Mouse (Mus musculus): ENCODE measurements around the gene Ctsf. TPM values are rescaled to one million over a fixed set of nuclear protein-coding genes. Genes with fewer than 3 reads are reported as not detected.
"Not testable (repeated sequence)": the region's sequence is repeated elsewhere in the genome, so short reads cannot be mapped to it uniquely, and the experiment has no call there.

The Ctsf gene
- polyA plus RNA-seq, 1 experiment from 2014 or later = 21.4 TPM

- H3K27ac ChIP-seq = no peak overlapping the region
- H3K4me3 ChIP-seq = no peak overlapping the region
- no peak for DNase-seq (ENCODE audit: extremely low spot score, low spot score)
- peaks cover 20% of the 10 kb centered on the region for H3K4me1 ChIP-seq
- peaks cover 15% of the 10 kb centered on the region for H3K27me3 ChIP-seq (ENCODE audit: poor library complexity, severe bottlenecking)
- 85% methylated on average over 6 of the region's 6 CpGs for WGBS
- H3K9me3 ChIP-seq = 0 out of 2 replicates have a peak, but pooled peaks cover 3% of the 10 kb centered on the region
- H3K36me3 ChIP-seq (replicated peaks) = peaks cover 4% of the 10 kb centered on the region; the same call in 1 of the 2 replicates
Measured at GRCm38 (mm10) chr19:4859081-4859480, 4.2 kb downstream of the Ctsf start.

- Histone ChIP-seq H3K9me3 (0 out of 2 replicates have a peak, but pooled peaks cover 3% of the 10 kb centered on the region), H3K27ac (no peak overlapping the region), H3K36me3 (replicated peaks) (peaks cover 4% of the 10 kb centered on the region; the same call in 1 of the 2 replicates), H3K27me3 (ENCODE audit: poor library complexity, severe bottlenecking) (peaks cover 22% of the 10 kb centered on the region; the same call in 1 of the 2 replicates), H3K4me3 (no peak overlapping the region), H3K4me1 (peaks cover 4% of the 10 kb centered on the region)
- DNase-seq (ENCODE audit: extremely low spot score, low spot score) = no peak
- WGBS = 91% methylated on average over 6 of the region's 6 CpGs
Measured at GRCm38 (mm10) chr19:4863048-4863447, 8.1 kb downstream of the Ctsf start.

- peaks cover 22% of the 10 kb centered on the region; the same call in 1 of the 2 replicates for H3K27me3 ChIP-seq (ENCODE audit: poor library complexity, severe bottlenecking)
- H3K9me3 ChIP-seq = 0 out of 2 replicates have a peak, but pooled peaks cover 3% of the 10 kb centered on the region
- peaks cover 4% of the 10 kb centered on the region for H3K4me1 ChIP-seq
- 9% methylated on average over 17 of the region's 17 CpGs for WGBS
- no peaks in the 10 kb centered on the region for H3K36me3 ChIP-seq (replicated peaks)
- H3K4me3 ChIP-seq = no peak overlapping the region
- H3K27ac ChIP-seq = no peak overlapping the region
- no peak for DNase-seq (ENCODE audit: extremely low spot score, low spot score)
Measured at GRCm38 (mm10) chr19:4865147-4865546, 10.2 kb downstream of the Ctsf start.

GRCm38 (mm10) chr19:4874613-4875012, 19.7 kb downstream of the Ctsf start:
- DNase-seq (ENCODE audit: extremely low spot score, low spot score); H3K4me3 ChIP-seq: not testable (repeated sequence)
- 93% methylated on average over 1 of the region's 1 CpGs for WGBS

GRCm38 (mm10) chr19:4876241-4876640, 21.3 kb downstream of the Ctsf start:
- Histone ChIP-seq H3K9me3 (no peaks in the 10 kb centered on the region), H3K27me3 (ENCODE audit: poor library complexity, severe bottlenecking) (peaks cover 14% of the 10 kb centered on the region), H3K4me1 (peaks cover 39% of the 10 kb centered on the region), H3K4me3 (no peak overlapping the region), H3K27ac (no peak overlapping the region), H3K36me3 (replicated peaks) (no peaks in the 10 kb centered on the region)
- 66% methylated on average over 3 of the region's 4 CpGs for WGBS
- no peak for DNase-seq (ENCODE audit: extremely low spot score, low spot score)

More at GRCm38 (mm10) chr19:4874613-4875012, 19.7 kb downstream of the Ctsf start:
- not testable (repeated sequence) for H3K9me3 ChIP-seq; H3K36me3 ChIP-seq (replicated peaks); H3K27ac ChIP-seq
- H3K27me3 ChIP-seq (ENCODE audit: poor library complexity, severe bottlenecking) = peaks cover 14% of the 10 kb centered on the region
- peaks cover 32% of the 10 kb centered on the region for H3K4me1 ChIP-seq

- no peaks in the 10 kb centered on the region for H3K9me3 ChIP-seq
- H3K36me3 ChIP-seq (replicated peaks) = no peaks in the 10 kb centered on the region
- H3K27ac ChIP-seq = no peak overlapping the region
- DNase-seq (ENCODE audit: extremely low spot score, low spot score) = no peak
- 74% methylated on average over 3 of the region's 3 CpGs for WGBS
- H3K4me1 ChIP-seq = peaks cover 39% of the 10 kb centered on the region
- peaks cover 14% of the 10 kb centered on the region for H3K27me3 ChIP-seq (ENCODE audit: poor library complexity, severe bottlenecking)
- 0 out of 2 replicates have a peak overlapping the region, but pooled peaks have one; percentile 80 for H3K4me3 ChIP-seq
Measured at GRCm38 (mm10) chr19:4876755-4877154, 21.8 kb downstream of the Ctsf start.

- peak within 1 kb of the TSS; percentile 80 for H3K4me3 ChIP-seq
- peaks cover 14% of the 10 kb centered on the region for H3K27me3 ChIP-seq (ENCODE audit: poor library complexity, severe bottlenecking)
- peak; percentile 35 for DNase-seq (ENCODE audit: extremely low spot score, low spot score)
- no peaks in the 10 kb centered on the region for H3K36me3 ChIP-seq (replicated peaks)
- no peaks in the 10 kb centered on the region for H3K9me3 ChIP-seq
- peaks cover 39% of the 10 kb centered on the region for H3K4me1 ChIP-seq
- peak within 1 kb of the TSS; percentile 85 for H3K27ac ChIP-seq
- WGBS = 3% methylated on average over 17 of the region's 17 CpGs
Measured at GRCm38 (mm10) chr19:4877785-4878184, 22.9 kb downstream of the Ctsf start, which contains the start of gene Actn3. TSS of gene Actn3 (minus strand) at chr19:4877909.

- H3K4me3 ChIP-seq = peak within 1 kb of the TSS; percentile 80
- H3K27ac ChIP-seq = peak within 1 kb of the TSS; percentile 85
- WGBS = 2% methylated on average over 52 of the region's 52 CpGs
- DNase-seq (ENCODE audit: extremely low spot score, low spot score) = peak; percentile 95
- H3K4me1 ChIP-seq = peaks cover 39% of the 10 kb centered on the region
- H3K36me3 ChIP-seq (replicated peaks) = 0 out of 2 replicates have a peak, but pooled peaks cover 3% of the 10 kb centered on the region
- H3K27me3 ChIP-seq (ENCODE audit: poor library complexity, severe bottlenecking) = peaks cover 14% of the 10 kb centered on the region
- no peaks in the 10 kb centered on the region for H3K9me3 ChIP-seq
Measured at GRCm38 (mm10) chr19:4878405-4879323, 23.7 kb downstream of the Ctsf start, which contains the start of gene Zdhhc24. TSS of gene Zdhhc24 (plus strand) at chr19:4878668.

- Histone ChIP-seq H3K27ac (no peak overlapping the region), H3K4me1 (peaks cover 39% of the 10 kb centered on the region), H3K9me3 (no peaks in the 10 kb centered on the region), H3K27me3 (ENCODE audit: poor library complexity, severe bottlenecking) (peaks cover 14% of the 10 kb centered on the region), H3K4me3 (peak overlapping the region; percentile 80), H3K36me3 (replicated peaks) (0 out of 2 replicates have a peak, but pooled peaks cover 3% of the 10 kb centered on the region)
- WGBS = 70% methylated on average over 10 of the region's 10 CpGs
- no peak for DNase-seq (ENCODE audit: extremely low spot score, low spot score)
Measured at GRCm38 (mm10) chr19:4879324-4879703, 24.4 kb downstream of the Ctsf start.

- H3K27ac ChIP-seq = no peak overlapping the region
- DNase-seq (ENCODE audit: extremely low spot score, low spot score) = no peak
- H3K36me3 ChIP-seq (replicated peaks) = peaks cover 5% of the 10 kb centered on the region; the same call in 1 of the 2 replicates
- H3K4me3 ChIP-seq = no peak overlapping the region
- no peaks in the 10 kb centered on the region for H3K9me3 ChIP-seq
- WGBS = 88% methylated on average over 4 of the region's 4 CpGs
- H3K27me3 ChIP-seq (ENCODE audit: poor library complexity, severe bottlenecking) = no peaks in the 10 kb centered on the region
- H3K4me1 ChIP-seq = peaks cover 14% of the 10 kb centered on the region
Measured at GRCm38 (mm10) chr19:4883961-4884360, 29.0 kb downstream of the Ctsf start.

- H3K4me3 ChIP-seq = no peak overlapping the region
- H3K36me3 ChIP-seq (replicated peaks) = peaks cover 39% of the 10 kb centered on the region
- 90% methylated on average over 10 of the region's 10 CpGs for WGBS
- no peak for DNase-seq (ENCODE audit: extremely low spot score, low spot score)
- no peaks in the 10 kb centered on the region for H3K27me3 ChIP-seq (ENCODE audit: poor library complexity, severe bottlenecking)
- H3K27ac ChIP-seq = no peak overlapping the region
- no peaks in the 10 kb centered on the region for H3K4me1 ChIP-seq
- no peaks in the 10 kb centered on the region for H3K9me3 ChIP-seq
Measured at GRCm38 (mm10) chr19:4889791-4890190, 34.9 kb downstream of the Ctsf start.

- H3K4me1 ChIP-seq = no peaks in the 10 kb centered on the region
- no peaks in the 10 kb centered on the region for H3K9me3 ChIP-seq
- H3K36me3 ChIP-seq (replicated peaks) = peaks cover 44% of the 10 kb centered on the region
- no peak overlapping the region for H3K27ac ChIP-seq
- no peaks in the 10 kb centered on the region for H3K27me3 ChIP-seq (ENCODE audit: poor library complexity, severe bottlenecking)
- no peak overlapping the region for H3K4me3 ChIP-seq
- WGBS = 77% methylated on average over 3 of the region's 3 CpGs
- DNase-seq (ENCODE audit: extremely low spot score, low spot score) = no peak
Measured at GRCm38 (mm10) chr19:4891798-4892197, 36.9 kb downstream of the Ctsf start.

Measured in forebrain, embryonic 10.5 days (tissue).